Mouse (Mus musculus) cortical plate, adult 2 months (tissue): ENCODE measurements around the gene Sectm1b.
A peak's percentile ranks its signal among the peaks of the same experiment; 100 is the strongest.

ENCODE experiments used
- CTCF ChIP-seq: fragments of 200-500 bp; IDR thresholded peaks from 2 replicates; pipeline ENCODE4 v1.5.1; 2011; ENCODE audit warnings: mild to moderate bottlenecking, control low read depth, low read length; ENCODE audit not compliant: insufficient read depth; ENCODE audit errors: extremely low read depth
- POLR2A ChIP-seq: fragments of 200-500 bp; IDR thresholded peaks from 2 replicates; pipeline ENCODE4 v1.6.1; 2011; ENCODE audit warnings: mild to moderate bottlenecking, low read length, control low read depth; ENCODE audit not compliant: insufficient read depth; ENCODE audit errors: extremely low read depth

- no peak for TF ChIP-seq POLR2A
- peak; percentile 84 for TF ChIP-seq CTCF
Observed at GRCm38 (mm10) chr11:121041212-121041611, 22.2 kb downstream of the Sectm1b start.
